Mouse (Mus musculus) right cerebral cortex, postnatal 36 days (tissue): ENCODE results near the gene Slc35g1.

Source experiments
- DNase-seq, 2 experiments: peaks; one replicate each; pipeline ENCODE4 v3.0.0; 2022; ENCODE audit warnings: low spot score in 2 of 2, mixed read lengths in 1 of 2

Slc35g1 gene

DNA sequence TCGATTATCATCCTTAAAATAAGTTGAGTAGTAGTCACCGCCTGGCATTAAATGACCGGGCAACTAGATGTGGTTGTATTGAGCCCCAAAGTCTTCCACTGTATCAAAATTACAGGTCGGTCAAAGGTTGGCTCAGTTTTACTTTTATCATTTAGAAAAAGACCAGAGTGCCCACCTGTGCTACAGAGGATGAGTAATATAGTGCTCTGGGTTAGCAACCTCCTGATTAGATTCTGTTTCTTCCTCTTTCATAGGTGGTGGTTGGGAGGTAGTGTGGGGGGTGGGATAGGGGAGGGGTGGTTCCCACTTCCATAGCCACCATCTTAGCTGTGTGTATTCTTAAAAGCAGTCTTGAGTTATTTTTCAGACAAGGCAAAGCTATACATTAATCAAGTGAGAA lies 7.9 kb upstream of the Slc35g1 start:
- DNase-seq: no peak

DNA sequence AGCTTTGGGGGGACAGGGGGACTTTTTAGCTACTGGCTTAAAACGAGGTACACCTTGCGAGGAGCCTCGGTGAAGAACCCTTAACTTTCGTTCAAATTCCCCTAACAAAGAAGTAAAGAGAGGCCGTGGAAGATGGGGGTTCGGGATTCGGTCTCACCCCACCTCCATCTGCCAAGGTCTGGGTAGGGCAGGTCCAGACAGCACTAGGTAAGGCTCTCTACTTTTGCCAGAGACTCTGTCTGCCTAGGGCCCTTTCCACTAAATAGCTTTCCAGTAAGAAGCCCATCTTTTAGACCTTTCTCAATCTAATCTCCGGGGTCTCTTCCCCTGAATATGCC lies 822 bp downstream of the Slc35g1 start:
- no peak for DNase-seq

DNA sequence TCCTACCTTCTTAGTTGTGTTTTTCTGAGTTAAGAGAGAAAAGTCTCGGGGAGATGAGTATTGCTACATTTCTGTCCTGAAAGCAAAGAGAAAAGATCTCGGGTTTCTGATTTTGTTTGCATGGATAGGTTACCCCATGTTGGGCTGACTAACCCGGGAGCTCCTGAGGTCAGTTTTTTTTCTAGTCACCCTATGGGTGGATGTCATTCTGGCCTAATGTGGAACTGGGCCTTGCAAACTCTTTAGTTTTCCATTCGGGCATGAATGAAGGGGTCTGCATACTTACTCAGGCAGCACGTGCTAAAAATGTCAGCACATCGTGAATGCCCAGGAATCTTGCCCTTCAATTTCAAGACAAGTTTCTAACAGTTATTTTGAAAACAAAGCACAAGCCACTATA lies 1.2 kb downstream of the Slc35g1 start:
- no peak for DNase-seq

DNA sequence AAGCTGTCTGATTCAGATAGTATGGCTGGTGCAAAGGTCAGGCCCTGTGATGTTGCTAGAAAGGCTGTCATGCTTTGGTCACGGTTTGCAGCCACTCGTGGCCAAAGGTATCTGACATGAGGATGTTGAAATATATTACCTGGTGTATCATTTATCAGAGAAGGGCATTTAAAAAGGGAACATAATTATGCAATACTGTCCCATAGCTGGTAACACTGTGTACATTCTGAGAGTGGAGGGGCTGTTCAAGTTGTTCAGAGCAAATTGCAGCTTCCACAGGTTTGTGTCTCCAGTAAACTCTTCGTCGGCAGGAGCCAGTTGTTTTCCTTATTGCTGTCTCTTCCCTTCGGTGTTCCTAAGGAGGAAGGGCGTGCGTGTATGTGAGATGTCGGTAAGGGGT lies 3.2 kb downstream of the Slc35g1 start:
- DNase-seq: no peak

DNA sequence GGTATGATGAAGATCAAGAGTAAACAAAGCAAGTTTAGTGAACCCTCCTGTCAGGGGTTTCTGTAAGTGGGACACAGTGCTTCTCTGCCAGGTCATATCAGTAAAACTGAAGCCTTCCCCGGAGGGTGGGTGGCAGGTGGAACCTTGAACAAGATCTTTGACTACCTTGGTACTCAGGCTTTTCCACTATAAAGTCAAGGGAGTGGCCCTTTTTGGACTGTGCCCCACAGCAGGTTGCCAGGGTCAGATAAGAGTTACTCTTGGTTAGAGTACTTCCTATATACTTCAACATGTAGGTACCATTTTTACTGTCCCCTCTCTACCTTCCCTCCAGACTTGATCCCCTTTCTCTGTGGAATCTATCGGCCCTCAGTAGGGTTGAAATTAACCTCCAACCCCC lies 5.1 kb downstream of the Slc35g1 start:
- DNase-seq: no peak

DNA sequence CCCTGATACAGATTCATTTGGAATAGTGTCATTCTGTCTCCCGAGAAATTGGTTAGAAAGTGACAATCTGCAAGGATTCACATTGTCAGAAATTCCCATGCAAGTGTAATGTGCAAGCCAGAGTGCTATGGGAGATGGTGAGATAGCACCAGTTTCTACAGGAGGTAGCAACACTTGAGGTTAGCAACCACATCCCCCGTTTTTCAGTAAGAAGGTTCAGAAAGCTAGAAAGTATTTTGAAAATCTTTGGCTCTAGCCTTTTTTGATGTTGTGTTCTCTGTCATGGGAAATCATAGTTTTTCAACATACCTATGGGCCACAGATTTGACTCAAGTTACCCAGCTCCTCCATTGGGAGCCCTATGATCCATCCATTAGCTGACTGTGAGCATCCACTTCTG lies 5.6 kb downstream of the Slc35g1 start:
- no peak for DNase-seq

DNA sequence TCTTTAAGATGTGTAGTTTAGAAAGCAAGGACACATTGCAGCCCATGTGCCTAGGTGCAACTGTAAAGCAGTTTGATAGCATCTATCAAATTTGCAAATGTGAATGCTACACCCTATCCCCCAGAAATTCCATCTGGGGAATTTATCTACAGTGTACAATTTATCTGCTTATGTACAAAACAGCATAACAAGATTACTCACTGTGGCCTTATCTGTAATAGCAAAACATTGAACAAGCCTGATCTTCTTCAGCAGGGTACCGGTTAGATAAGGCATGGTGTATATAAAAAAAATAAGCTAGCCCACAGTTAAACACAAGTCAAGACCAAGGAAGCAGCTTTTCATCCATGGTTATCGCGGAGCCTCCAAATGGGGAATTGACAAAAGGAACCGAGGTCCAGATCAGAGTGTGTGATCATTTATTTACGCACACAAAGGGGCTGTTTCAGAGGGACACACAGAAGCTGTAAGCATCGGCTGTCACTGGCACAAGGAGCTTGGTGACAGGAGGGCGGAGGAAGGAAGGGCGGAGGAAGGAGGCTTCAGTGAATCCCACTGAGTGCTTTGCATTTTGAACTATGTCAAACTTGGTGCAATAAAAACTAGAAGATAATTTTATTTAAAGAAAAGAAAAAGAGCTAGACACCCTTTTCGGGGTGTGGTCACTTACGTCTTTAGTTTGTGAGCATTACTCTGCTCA lies 14.7 kb downstream of the Slc35g1 start:
- DNase-seq: no peak

DNA sequence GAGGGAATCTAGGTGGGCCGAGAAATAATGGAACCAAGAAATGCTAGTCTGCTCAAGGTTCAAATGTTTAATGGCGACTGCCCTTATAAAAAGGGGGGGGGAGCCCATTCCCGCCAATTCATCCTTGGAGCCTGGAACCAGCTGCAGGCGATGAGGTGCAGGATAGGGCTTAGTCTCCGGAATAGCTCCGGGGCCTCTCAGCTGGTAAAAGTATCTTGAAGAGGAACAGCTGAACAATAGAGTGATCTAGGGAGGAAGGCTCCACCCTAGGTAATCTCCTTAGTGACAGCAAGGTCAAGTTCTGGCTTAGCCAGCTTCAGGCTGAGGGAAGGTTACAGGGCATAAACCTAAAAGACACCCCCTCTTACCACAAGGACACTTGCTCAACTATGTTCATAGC lies 18.1 kb downstream of the Slc35g1 start:
- DNase-seq: no peak

DNA sequence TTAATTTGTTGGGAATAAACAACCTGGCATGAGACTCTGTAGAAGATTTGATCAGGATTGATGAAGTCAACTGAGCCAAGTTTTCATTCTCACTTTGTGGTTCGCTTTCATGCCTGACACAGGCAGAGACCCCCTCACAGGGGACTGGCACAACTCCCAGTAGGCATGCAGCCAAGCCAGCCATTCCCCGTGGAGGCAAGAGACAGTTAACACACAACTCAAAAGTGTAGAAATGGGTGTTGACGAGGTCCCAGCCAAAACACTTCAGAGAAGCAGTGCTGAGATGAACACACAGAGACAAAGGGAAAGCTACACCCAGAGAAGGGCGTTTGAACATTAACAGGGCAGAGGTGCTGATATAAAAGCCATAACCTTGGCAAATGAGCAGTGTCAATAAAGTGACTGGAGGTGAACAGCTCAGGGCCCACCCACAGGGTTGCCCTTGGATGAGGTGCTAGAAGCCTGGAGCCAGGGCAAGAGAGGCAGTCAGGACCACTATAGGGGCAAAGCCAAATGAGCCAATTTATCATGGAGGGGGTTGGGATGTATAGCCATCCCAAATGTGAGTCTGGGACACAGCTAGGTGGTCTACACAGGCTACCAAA lies 23.1 kb downstream of the Slc35g1 start:
- DNase-seq: no peak

DNA sequence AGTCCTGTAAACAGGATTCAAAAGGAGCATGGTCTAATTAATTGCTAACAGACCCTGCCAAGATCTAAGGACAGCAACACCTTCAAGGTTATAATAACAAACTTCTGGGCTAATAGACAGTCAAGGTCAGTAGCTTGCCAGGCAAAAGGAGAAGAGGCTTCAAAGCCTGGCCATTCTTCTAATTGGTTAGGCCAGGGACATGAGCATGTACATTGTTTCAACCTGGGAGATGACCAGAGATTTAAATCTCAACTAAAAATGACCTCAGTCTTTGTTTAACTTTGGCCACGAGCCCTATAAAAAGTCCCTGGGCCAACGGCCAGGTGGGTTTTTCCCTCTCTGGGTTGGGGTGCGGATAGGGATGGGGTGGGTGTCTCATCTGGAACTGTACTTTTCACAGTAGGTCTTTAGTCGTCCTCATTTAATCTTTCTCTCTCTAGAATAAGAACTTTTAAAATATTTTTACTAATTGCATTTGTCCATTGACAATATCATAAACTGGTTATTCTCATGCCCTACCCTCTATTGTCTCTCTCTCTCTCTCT lies 25.0 kb downstream of the Slc35g1 start:
- no peak for DNase-seq

DNA sequence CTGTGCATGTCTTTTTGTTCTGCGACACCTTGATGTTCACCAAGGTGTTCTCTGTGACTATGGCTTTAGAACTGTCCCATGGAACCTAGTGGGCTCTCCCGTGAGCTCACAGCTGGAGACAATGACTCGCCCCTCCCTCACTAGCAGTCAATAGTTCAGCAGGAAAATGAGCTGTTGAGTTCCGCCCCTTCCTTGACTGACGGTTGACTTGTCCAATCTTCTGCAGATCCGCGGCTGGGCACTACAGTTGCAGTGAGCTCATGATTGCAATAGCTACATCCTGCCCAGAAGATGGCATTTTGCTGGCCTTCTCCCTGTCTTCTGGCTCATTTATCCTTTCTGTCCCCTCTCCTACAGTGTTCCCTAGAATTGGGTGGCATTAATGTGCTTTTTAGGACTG lies 25.7 kb downstream of the Slc35g1 start:
- no peak for DNase-seq

DNA sequence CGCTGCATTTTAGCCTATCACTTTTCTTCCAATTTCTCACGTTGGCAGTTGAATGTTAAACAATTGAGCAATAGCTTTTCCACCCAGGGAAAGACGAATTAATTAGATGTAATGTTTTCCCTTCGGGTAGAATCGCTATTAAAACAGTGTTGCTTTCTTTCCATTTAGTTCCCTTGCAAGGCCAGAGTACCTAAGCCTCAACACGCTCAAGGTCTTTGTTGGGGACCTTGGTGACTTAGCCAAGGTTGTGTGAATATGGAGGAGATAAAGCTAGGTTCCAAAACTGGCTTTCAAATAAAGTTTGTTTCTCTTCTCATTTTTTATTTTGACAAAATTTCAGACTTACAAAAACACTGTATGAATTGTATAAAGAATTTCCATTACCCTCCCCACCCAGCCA lies 27.1 kb downstream of the Slc35g1 start:
- DNase-seq: no peak

DNA sequence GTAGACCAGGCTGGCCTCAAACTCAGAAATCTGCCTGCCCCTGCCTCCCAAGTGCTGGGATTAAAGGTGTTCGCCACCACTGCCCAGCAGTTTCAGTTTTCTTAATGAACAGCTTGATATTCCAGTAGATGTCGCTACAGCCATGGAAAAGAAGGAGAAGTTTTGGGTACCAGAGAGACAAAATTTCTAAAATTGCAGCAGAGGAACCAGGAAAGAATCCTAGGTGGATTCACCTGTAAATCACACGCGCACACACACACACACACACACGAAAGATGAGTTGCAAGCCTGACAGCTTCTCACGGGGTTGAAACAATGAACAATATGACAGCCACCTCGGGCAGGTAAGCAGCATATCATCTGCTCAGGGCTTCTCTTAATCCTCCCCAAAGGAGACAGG lies 28.1 kb downstream of the Slc35g1 start:
- DNase-seq: no peak

DNA sequence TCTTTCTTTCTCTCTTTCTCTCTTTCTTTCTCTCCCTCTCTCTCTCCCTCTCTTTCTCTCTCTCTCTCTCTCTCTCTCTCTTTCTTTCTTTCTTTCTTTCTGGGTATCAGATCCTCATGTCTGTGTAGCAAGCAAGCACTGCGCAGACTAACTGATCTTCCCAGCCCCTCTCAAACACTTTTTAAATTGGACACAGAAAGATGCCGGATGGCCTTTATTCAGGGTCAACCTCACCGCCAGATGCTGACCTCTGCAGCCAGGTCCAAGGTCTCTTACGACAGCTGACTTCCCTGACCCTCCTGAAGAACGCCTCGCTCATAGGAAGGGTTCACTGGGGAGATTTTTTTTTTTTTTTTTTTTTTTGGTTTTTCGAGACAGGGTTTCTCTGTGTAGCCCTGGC lies 28.8 kb downstream of the Slc35g1 start:
- no peak for DNase-seq

DNA sequence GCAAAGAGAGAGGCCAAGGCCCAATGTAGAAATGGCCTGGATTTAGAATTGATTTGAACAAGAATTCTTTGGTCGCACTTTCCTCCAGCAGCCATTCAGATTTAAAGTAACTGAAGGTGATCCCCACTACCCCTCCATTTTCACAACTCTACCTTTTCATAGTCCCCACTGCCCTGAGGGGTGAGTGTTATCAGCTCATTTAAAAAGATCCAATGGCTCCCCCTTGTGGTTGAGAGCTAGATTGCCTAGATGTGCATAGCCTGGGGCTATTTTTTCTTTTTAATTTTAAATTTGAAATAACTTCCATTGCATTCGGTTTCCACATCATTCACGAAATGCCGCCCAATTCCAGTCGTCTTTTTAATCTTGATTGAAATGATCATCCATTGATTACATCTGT lies 33.5 kb downstream of the Slc35g1 start:
- DNase-seq: no peak

DNA sequence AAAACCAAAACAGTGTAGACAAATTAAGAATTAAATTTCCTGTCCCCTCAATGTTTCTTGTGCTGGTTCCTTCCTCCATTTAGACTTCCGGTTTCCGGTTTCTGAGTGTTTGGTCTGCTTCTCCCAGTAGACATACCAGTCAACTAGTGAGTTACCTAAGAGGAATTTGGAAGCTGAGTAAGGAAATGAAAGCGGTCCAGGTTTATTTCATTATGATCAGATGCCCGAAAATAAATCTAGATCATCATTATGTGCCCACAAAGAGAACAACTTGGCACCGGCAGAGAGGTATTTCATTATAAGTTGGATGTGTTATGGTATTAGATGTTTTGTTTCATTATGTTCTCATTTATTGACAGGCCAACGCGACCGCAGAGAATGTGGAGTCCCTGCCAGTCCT lies 34.7 kb downstream of the Slc35g1 start:
- DNase-seq: no peak

DNA sequence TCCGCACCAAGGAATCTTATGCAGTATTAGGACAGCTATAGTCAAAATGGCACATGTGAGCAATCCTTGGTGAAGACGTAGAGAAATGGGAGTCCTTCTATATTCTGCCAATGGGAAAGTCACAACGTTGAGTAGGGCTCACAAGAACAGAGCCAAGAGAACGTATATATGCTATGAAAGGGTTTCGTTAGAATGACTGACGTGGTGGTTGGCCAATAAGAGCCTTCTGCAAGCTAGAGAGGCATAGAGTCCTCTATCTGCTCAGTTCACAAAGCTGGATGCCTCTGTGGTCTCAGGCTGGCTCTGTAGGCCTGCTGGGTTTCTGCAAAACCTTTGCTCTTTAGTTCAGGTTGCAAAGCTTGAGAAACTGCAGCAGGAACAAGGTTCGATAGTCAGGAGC lies 35.5 kb downstream of the Slc35g1 start:
- no peak for DNase-seq

DNA sequence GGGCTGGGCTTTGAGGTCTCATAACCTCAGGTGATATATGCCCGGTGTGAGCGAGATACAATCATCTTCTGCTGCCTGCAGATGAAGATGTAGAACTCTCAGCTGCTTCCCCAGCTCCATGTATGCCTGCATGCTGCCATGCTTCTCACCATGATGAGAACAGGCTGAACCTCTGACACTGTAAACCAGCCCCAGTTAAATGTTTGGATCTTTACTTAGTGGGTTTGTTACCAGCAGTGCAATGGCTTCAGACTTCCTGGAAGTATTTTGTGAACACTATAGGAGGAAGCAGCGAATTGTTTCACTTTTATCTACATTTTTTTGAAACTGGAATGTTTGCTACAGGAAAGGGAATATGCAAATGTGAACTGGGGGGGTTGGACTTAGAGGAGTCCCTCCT lies 36.2 kb downstream of the Slc35g1 start:
- no peak for DNase-seq

DNA sequence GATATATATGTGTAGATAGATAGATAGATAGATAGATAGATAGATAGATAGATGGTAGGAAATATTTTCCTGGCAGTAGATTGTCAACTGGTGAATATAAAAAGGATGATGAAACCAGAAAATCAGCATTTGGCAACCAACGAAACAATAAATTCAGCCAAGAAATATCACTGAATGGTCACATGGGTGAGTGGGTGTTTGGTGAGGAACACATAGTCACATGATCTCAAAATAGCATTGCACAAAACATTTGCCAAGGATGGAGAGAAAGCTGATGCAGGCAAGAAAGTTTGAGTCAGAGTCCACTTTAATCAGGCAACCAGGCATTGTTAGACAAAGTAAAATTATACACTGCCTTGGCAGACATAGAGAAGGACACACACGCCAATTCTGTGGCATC lies 37.6 kb downstream of the Slc35g1 start:
- DNase-seq: no peak

DNA sequence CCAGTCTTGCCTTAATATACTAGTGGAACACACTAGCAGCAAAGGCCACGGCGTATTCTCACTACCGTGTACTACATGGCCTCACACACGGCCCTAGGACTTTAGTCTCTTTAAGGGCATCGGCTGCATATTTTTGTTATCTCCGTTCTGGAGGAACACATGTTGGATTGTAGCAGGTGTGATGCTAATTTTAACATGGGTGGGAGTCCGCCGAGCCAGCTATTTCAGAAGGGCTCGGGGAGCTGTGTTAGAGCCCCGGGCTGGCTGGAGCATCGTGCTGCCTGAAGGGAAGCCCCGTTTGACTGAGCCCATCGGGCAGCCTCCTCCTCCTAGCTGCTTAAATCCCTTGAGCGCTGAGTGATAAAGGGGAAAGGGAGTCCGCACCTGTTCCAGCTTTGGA lies 39.4 kb downstream of the Slc35g1 start:
- no peak for DNase-seq

DNA sequence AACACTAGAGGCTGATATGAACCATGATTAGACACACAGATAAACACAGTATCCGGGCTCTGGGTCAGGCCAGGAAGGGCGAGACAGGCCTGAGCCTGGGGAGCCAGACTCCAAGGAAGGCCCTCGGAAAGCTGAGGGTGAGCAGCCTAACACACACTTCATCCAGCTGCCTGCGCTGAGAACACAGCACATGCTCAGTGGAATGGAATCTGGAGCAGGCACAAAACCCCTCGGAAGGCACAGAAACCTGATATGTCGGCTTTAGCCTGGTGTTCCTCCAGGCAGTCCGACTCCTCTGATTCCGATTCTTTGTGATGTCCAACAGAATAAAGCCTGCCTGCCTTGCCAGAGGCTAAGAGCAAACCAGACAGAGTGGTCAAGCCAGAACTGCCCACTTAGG lies 46.1 kb downstream of the Slc35g1 start:
- no peak for DNase-seq

DNA sequence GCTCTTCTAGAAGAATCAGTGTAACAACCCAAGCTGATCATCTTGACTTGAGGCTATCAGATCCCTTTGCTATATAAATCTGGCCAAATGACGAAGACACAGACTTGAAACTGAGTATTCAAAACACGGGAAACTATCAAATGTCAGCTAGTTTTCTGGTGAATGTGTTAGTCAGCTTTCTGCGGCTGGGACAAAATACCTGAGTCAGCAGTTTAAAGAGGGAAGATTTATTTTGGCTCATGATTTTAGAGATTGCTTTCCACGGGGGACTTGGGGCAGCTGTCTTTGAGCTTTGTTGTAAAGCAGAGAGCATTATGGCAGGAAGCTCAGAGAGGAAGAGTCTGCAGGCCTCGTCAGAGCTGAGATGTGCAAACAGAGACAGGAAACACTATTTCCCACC lies 50.0 kb downstream of the Slc35g1 start:
- DNase-seq: no peak
